Mouse (Mus musculus) lung, embryonic 16.5 days (tissue): ENCODE data around the gene Ugt1a6b. TPM values are rescaled to one million over a fixed set of nuclear protein-coding genes. Genes with fewer than 3 reads are reported as not detected.

Experiments
- ATAC-seq: fragments of 200-750 bp; cut with Nextera tagmentation; 2 replicates; pipeline ENCODE4 v1.8.0; 2017; ENCODE audit warnings: low read depth, mild to moderate bottlenecking, moderate library complexity
- H3K27ac ChIP-seq: fragments of 300-500 bp; sonication (generic); 2 replicates; pipeline ENCODE4 v1.5.1; 2014; ENCODE audit warnings: mild to moderate bottlenecking, control low read depth, low read length
- H3K27me3 ChIP-seq: fragments of 300-500 bp; sonication (generic); 2 replicates; pipeline ENCODE4 v1.6.1; 2014; ENCODE audit warnings: low read depth, low read length, mixed read lengths; ENCODE audit not compliant: control insufficient read depth, insufficient read depth
- H3K36me3 ChIP-seq: fragments of 300-500 bp; sonication (generic); 2 replicates; pipeline ENCODE4 v1.6.1; 2014; ENCODE audit warnings: low read length; ENCODE audit not compliant: control insufficient read depth, insufficient read depth
- H3K4me1 ChIP-seq: fragments of 300-500 bp; sonication (generic); replicated peaks from 2 replicates; pipeline ENCODE4 v1.6.1; 2014; ENCODE audit warnings: low read length, mixed read lengths; ENCODE audit not compliant: control insufficient read depth, insufficient read depth
- H3K4me2 ChIP-seq: fragments of 300-500 bp; sonication (generic); 2 replicates; pipeline ENCODE4 v1.6.1; 2014; ENCODE audit warnings: low read depth, low read length, control low read depth
- H3K4me3 ChIP-seq: fragments of 300-500 bp; sonication (generic); 2 replicates; pipeline ENCODE4 v1.5.1; 2014; ENCODE audit warnings: mild to moderate bottlenecking, low read length, control low read depth
- H3K9ac ChIP-seq: fragments of 300-500 bp; sonication (generic); 2 replicates; pipeline ENCODE4 v1.6.1; 2014; ENCODE audit warnings: low read length, control low read depth
- H3K9me3 ChIP-seq: fragments of 300-500 bp; sonication (generic); 2 replicates; pipeline ENCODE4 v1.6.1; 2016; ENCODE audit warnings: low read length; ENCODE audit not compliant: control insufficient read depth
- WGBS: fragments of 180-500 bp; shearing (Covaris S2); extraction: QIAGEN DNeasy Blood & Tissue Kit; methylation state at CpG from one replicate; pipeline ENCODE4 v1.1.7; 2014; 5-methylcytosine and 5-hydroxymethylcytosine counted together
- polyA plus RNA-seq: library from polyadenylated mRNA; unstranded; fragments of >200 nt; fragmentation: Nextera tagmentation; extraction: Ambion mirVana; gene quantifications from 2 replicates; pipeline ENCODE4 v1.2.1, GENCODE M21; 2015

Ugt1a6b gene
- polyA plus RNA-seq, 1 experiment from 2014 or later: 0.43 TPM

DNA sequence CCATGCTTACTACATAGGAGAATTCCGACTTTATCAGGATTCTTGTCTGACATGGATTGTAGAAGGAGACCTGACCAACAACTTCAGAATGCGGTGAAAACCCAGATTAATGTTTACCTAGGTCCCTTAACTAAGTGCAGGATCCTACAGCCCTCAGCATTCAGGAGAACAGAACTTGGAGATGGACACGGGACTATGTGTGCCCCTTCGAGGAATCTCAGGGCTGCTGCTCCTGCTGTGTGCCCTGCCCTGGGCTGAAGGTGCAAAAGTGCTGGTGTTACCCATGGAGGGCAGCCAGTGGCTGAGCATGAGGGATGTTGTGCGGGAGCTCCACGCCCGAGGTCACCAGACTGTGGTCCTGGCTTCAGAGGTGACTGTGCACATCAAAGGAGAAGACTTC lies 97.4 kb downstream of the Ugt1a6b start, which contains the start of gene Ugt1a2:
TSS of gene Ugt1a2 (plus strand) at position 146 of the 400 bp plus-strand sequence.
- 69% methylated on average over 7 of the region's 7 CpGs for WGBS
- ATAC-seq: no peak
- Histone ChIP-seq H3K27ac (no peak within 1 kb of the TSS), H3K27me3 (no peaks in the 10 kb centered on the region), H3K9ac (no peak within 1 kb of the TSS), H3K4me3 (no peak within 1 kb of the TSS), H3K9me3 (peaks cover 6% of the 10 kb centered on the region; the same call in 1 of the 2 replicates), H3K4me1 (peaks cover 4% of the 10 kb centered on the region; the same call in 1 of the 2 replicates), H3K4me2 (no peak within 1 kb of the TSS), H3K36me3 (no peaks in the 10 kb centered on the region)

DNA sequence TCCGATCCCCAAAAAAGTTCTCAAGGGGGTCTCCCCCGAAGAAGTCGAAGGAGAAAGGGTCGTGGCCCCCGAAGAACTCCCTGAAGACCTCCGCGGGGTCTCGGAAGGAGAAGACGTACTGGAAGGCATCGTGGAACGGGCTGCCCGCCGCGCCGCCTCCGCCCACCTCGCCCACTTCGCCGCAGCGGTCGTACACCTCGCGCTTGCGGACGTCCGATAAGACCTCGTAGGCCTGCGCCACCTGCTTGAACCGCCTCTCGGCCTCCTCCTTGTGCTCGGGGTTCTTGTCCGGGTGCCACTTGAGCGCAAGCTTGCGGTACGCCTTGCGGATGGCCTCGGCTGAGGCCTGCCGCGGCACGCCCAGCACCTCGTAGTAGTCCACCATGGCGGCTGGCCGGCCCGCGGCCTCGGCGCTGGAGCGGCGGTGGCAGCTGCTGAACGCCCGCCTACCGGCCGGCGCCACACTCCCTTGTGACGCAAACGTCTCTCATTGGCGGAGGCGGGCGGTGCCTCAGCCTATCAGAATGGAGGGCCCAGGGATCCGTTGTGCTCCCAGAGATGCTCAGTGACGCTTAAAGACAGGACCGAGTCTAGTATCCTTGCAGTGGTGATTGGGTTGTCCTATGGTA lies 102.4 kb downstream of the Ugt1a6b start, which contains the start of gene Dnajb3:
TSS of gene Dnajb3 (minus strand) at position 489 of the 629 bp plus-strand sequence.
- Histone ChIP-seq H3K9ac (peak within 1 kb of the TSS; percentile 78), H3K4me2 (peak within 1 kb of the TSS; percentile 90), H3K27me3 (no peaks in the 10 kb centered on the region), H3K4me1 (peaks cover 4% of the 10 kb centered on the region; the same call in 1 of the 2 replicates), H3K27ac (no peak within 1 kb of the TSS), H3K36me3 (no peaks in the 10 kb centered on the region), H3K4me3 (peak within 1 kb of the TSS; percentile 54), H3K9me3 (peaks cover 6% of the 10 kb centered on the region; the same call in 1 of the 2 replicates)
- 6% methylated on average over 62 of the region's 62 CpGs for WGBS
- ATAC-seq: peak; percentile 99

- no peak overlapping the region for H3K27ac ChIP-seq
- no peak overlapping the region for H3K9ac ChIP-seq
- H3K4me2 ChIP-seq: no peak overlapping the region
- no peaks in the 10 kb centered on the region for H3K36me3 ChIP-seq
- H3K27me3 ChIP-seq: no peaks in the 10 kb centered on the region
- H3K4me1 ChIP-seq: peaks cover 4% of the 10 kb centered on the region; the same call in 1 of the 2 replicates
- 60% methylated on average over 2 of the region's 2 CpGs for WGBS
- peaks cover 14% of the 10 kb centered on the region for H3K9me3 ChIP-seq
- no peak overlapping the region for H3K4me3 ChIP-seq
- ATAC-seq: no peak
These were observed 103.9 kb downstream of the Ugt1a6b start for GRCm38 (mm10) chr1:88206843-88207479.

- no peaks in the 10 kb centered on the region for H3K4me1 ChIP-seq
- H3K4me2 ChIP-seq: no peak within 1 kb of the TSS
- H3K27me3 ChIP-seq: no peaks in the 10 kb centered on the region
- peaks cover 46% of the 10 kb centered on the region for H3K9me3 ChIP-seq
- ATAC-seq: no peak
- no peak within 1 kb of the TSS for H3K9ac ChIP-seq
- no peak within 1 kb of the TSS for H3K4me3 ChIP-seq
- H3K36me3 ChIP-seq: no peaks in the 10 kb centered on the region
- no peak within 1 kb of the TSS for H3K27ac ChIP-seq
- WGBS: 62% methylated on average over 8 of the region's 8 CpGs
These were observed 108.8 kb downstream of the Ugt1a6b start, which contains the start of gene Ugt1a1 for GRCm38 (mm10) chr1:88211812-88212211. Gene Ugt1a1 (plus strand): TSS chr1:88211959.

- H3K4me3 ChIP-seq: no peak overlapping the region
- no peak overlapping the region for H3K9ac ChIP-seq
- WGBS: 54% methylated on average over 8 of the region's 8 CpGs
- H3K4me2 ChIP-seq: no peak overlapping the region
- H3K9me3 ChIP-seq: peaks cover 53% of the 10 kb centered on the region
- no peaks in the 10 kb centered on the region for H3K4me1 ChIP-seq
- no peaks in the 10 kb centered on the region for H3K36me3 ChIP-seq
- H3K27me3 ChIP-seq: no peaks in the 10 kb centered on the region
- ATAC-seq: no peak
- H3K27ac ChIP-seq: no peak overlapping the region
These were observed 109.4 kb downstream of the Ugt1a6b start for GRCm38 (mm10) chr1:88212341-88213045.

DNA sequence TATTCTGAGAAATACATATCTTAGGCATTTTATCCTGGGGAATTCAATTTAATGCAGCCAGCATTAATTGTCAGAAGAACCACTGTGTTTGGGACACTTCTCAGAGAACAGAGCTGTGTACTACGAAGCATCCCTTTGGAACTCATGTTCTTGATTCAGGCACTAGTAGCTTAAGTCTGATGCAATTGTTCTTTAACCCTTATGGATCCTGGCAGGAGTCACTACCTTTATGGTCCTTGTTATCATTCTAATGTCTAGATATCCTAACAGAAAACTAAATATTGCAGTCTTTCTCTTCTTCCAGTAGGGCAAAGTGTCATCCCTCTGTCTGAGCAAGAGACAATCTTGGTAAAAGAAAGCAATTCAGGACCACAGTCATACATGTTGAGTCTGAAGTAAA lies 110.0 kb downstream of the Ugt1a6b start:
- Histone ChIP-seq H3K36me3 (no peaks in the 10 kb centered on the region), H3K27ac (no peak overlapping the region), H3K9ac (no peak overlapping the region), H3K27me3 (no peaks in the 10 kb centered on the region), H3K4me1 (no peaks in the 10 kb centered on the region), H3K4me3 (no peak overlapping the region), H3K4me2 (no peak overlapping the region), H3K9me3 (peaks cover 55% of the 10 kb centered on the region)
- ATAC-seq: no peak
- WGBS: 69% methylated on average over 1 of the region's 1 CpGs

DNA sequence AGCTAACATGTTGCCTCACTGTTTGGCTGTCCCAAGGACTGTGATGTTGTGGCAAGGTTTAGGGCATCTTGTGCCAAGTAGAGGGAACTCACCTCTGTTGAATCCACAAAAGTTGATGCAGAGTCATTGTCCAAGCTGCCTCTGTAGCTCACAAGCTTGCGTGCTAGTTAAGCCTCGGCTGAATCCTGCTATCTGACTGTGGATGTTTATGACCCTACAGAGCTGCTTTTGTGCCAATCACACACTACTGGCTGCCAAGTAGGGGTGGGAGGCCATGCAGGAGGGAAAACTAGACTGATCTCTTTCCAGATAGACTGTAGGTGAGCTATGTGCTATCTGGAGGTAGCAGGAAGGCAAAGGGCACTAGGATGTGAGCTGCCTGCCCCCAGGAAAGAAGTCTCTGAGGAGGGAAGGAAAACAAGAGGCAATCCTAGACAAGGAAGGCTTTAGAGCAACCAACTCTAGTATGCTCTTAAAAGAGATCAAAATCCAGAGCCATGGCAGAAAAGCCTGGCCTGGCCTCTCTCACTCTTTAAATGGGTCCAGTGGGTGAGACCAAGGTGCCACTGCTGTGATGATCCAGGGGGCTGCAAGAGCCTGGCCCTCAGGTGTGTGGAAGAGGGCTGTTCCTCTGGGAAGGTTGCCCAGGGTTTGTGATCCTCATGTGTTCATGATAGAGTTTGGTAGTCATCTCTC lies 110.9 kb downstream of the Ugt1a6b start:
- H3K9ac ChIP-seq: no peak overlapping the region
- 73% methylated on average over 2 of the region's 2 CpGs for WGBS
- no peak overlapping the region for H3K4me2 ChIP-seq
- H3K27me3 ChIP-seq: no peaks in the 10 kb centered on the region
- H3K4me3 ChIP-seq: no peak overlapping the region
- peaks cover 55% of the 10 kb centered on the region for H3K9me3 ChIP-seq
- H3K4me1 ChIP-seq: no peaks in the 10 kb centered on the region
- no peak overlapping the region for H3K27ac ChIP-seq
- no peaks in the 10 kb centered on the region for H3K36me3 ChIP-seq
- ATAC-seq: no peak

DNA sequence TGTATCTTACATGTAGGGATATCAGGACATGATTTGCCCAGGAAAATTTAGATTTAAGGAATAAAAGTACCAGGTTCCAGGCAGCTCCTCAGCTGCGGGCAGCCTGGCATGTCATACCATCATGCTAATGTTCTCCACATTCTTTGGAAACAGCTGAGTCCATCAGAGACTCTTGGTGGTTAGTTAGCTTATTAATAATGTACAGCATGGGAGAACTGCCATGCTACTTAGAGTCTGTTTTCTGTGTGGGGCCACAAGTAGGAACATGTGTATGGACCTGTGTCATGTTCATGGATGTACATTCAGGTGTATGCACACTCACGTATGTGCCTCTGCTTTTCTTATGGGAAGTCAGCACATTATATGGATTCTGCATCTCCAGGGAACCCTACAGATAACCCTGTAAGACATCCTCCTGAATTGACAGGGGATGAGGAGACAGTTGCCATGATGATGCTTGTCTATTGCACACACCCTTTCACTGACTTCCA lies 111.5 kb downstream of the Ugt1a6b start:
- H3K27ac ChIP-seq: no peak overlapping the region
- no peaks in the 10 kb centered on the region for H3K27me3 ChIP-seq
- no peaks in the 10 kb centered on the region for H3K4me1 ChIP-seq
- no peak overlapping the region for H3K9ac ChIP-seq
- no peak for ATAC-seq
- no peak overlapping the region for H3K4me3 ChIP-seq
- H3K9me3 ChIP-seq: peaks cover 55% of the 10 kb centered on the region
- H3K36me3 ChIP-seq: no peaks in the 10 kb centered on the region
- 77% methylated on average over 2 of the region's 2 CpGs for WGBS
- H3K4me2 ChIP-seq: no peak overlapping the region
